8 mouse cellular contexts compared by ENCODE assay signal in the genomic region with DNA sequence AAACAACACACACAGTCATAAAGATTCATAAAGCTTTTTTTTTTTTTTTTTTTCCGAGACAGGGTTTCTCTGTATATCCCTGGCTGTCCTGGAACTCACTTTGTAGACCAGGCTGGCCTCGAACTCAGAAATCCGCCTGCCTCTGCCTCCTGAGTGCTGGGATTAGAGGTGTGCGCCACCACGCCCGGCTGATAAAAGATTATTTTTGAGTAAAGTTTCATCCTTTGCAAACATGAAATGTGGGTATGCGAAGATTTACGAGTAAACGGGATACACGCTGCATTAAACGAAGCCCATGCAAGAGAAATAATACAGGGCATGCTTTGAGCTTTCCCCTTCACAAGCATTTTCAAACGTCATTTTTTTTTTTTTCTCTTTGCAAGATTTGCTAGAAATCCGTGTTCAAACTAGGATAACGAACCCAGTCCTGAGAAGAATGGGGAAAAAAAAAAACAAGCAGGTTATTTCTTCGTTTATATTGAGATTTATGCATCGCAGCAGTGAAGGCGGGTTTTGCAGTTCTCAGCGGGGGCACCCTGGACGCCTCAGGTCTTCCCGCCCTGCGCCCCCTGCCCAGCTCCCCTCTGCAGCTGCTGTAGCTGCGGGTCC. TPM values are rescaled to one million over a fixed set of nuclear protein-coding genes. Genes with fewer than 3 reads are reported as not detected.
DNase-seq lines count a peak whose midpoint lies in the region; ATAC-seq and TF ChIP-seq lines count a peak whose summit lies in the region.

No protein-coding gene starts in this region.

- H3K4me1 ChIP-seq in embryonic facial prominence, embryonic 14.5 days (ENCODE audit: control insufficient read depth, insufficient read depth, low read length): peaks cover 20% of the 10 kb centered on the region
- H3K4me1 ChIP-seq in intestine, embryonic 14.5 days (replicated peaks; ENCODE audit: control insufficient read depth, insufficient read depth, low read length): peaks cover 32% of the 10 kb centered on the region

- H3K27me3 ChIP-seq in embryonic facial prominence, embryonic 14.5 days (replicated peaks; ENCODE audit: control insufficient read depth, insufficient read depth, low read length): no peaks in the 10 kb centered on the region
- H3K27me3 ChIP-seq in intestine, embryonic 14.5 days (replicated peaks; ENCODE audit: control insufficient read depth, insufficient read depth, low read length): no peaks in the 10 kb centered on the region

- WGBS in embryonic facial prominence, embryonic 14.5 days: 24% methylated on average over 22 of the region's 22 CpGs
- WGBS in intestine, embryonic 14.5 days: 19% methylated on average over 20 of the region's 22 CpGs

- no peaks in the 10 kb centered on the region for H3K36me3 ChIP-seq in embryonic facial prominence, embryonic 14.5 days (ENCODE audit: control insufficient read depth, insufficient read depth, low read length)
- no peaks in the 10 kb centered on the region for H3K36me3 ChIP-seq in intestine, embryonic 14.5 days (ENCODE audit: control insufficient read depth, insufficient read depth, low read length)

- ATAC-seq in embryonic facial prominence, embryonic 14.5 days (ENCODE audit: low read depth): no peak
- ATAC-seq in intestine, embryonic 14.5 days (replicated peaks; ENCODE audit: low FRiP score, low TSS enrichment, low read depth): no peak
- ATAC-seq in activated CD4-positive, CD25-positive, alpha-beta regulatory T cell, adult 4 months: no peak

- no peaks in the 10 kb centered on the region for H3K9me3 ChIP-seq in embryonic facial prominence, embryonic 14.5 days (ENCODE audit: control insufficient read depth, low read length)
- no peaks in the 10 kb centered on the region for H3K9me3 ChIP-seq in intestine, embryonic 14.5 days (ENCODE audit: control insufficient read depth, low read length)

- peak overlapping the region; percentile 96 for H3K9ac ChIP-seq in embryonic facial prominence, embryonic 14.5 days (ENCODE audit: low read depth, low read length)
- peak overlapping the region; percentile 18; the same call in 1 of the 2 replicates for H3K9ac ChIP-seq in intestine, embryonic 14.5 days (ENCODE audit: low read length)

- peak overlapping the region; percentile 98 for H3K27ac ChIP-seq in layer of hippocampus, adult 2 months
- H3K27ac ChIP-seq in embryonic facial prominence, embryonic 14.5 days (replicated peaks; ENCODE audit: low read depth, low read length): peak overlapping the region; percentile 97
- peak overlapping the region; percentile 88 for H3K27ac ChIP-seq in intestine, embryonic 14.5 days (ENCODE audit: low read depth)

- TF ChIP-seq CTCF in layer of hippocampus, adult 2 months (conservative IDR thresholded peaks at IDR 0.05): no peak

- peak overlapping the region; percentile 99 for H3K4me3 ChIP-seq in layer of hippocampus, adult 2 months
- peak overlapping the region; percentile 93 for H3K4me3 ChIP-seq in embryonic facial prominence, embryonic 14.5 days (ENCODE audit: low read depth, low read length)
- H3K4me3 ChIP-seq in intestine, embryonic 14.5 days (ENCODE audit: low read depth, low read length): peak overlapping the region; percentile 54

- no peak for DNase-seq in layer of hippocampus, adult 2 months (ENCODE audit: low spot score in 2 of 2)
- no peak for DNase-seq in layer of hippocampus, postnatal 10 days (ENCODE audit: low spot score in 2 of 2)
- DNase-seq in embryonic facial prominence, embryonic 14.5 days (ENCODE audit: low spot score): no peak
- DNase-seq in intestine, embryonic 14.5 days (ENCODE audit: low spot score): no peak
- DNase-seq in neural tube, embryonic 10.5 days (ENCODE audit: extremely low spot score, low spot score): peak; percentile 26
- DNase-seq in adrenal gland, postnatal 4 days (ENCODE audit: low spot score in 2 of 2): no peak
- no peak for DNase-seq in thymus, postnatal 0 days (ENCODE audit: low spot score)

- H3K4me2 ChIP-seq in embryonic facial prominence, embryonic 14.5 days (ENCODE audit: low read depth, low read length): peak overlapping the region; percentile 82
- peak overlapping the region; percentile 58 for H3K4me2 ChIP-seq in intestine, embryonic 14.5 days (ENCODE audit: low read length)

RNA-seq across cellular contexts. Expression of a gene that starts 0.5 kb away (rescaled TPM):
- total RNA-seq in layer of hippocampus, adult 2 months (2021): 100 to 1,000 TPM; 186 to 188 TPM
- total RNA-seq in layer of hippocampus, postnatal 10 days (2021): 100 to 1,000 TPM; 134 to 144 TPM
- polyA plus RNA-seq in embryonic facial prominence, embryonic 14.5 days (2014; fragmentation: Nextera tagmentation; extraction: Ambion mirVana): 71.3 and 76.9 TPM in 2 replicates
- 87.5 and 96.7 TPM in 2 replicates for polyA plus RNA-seq in intestine, embryonic 14.5 days (2014; fragmentation: Nextera tagmentation; extraction: Ambion mirVana)
- polyA plus RNA-seq in activated CD4-positive, CD25-positive, alpha-beta regulatory T cell, adult 4 months (2017; shearing (Covaris generic)): 1 to 10 TPM; 2.6 to 5.3 TPM
- total RNA-seq in adrenal gland, postnatal 4 days (2021): 10 to 100 TPM; 17.9 to 19.7 TPM
- polyA plus RNA-seq in thymus, postnatal 0 days (2015; fragmentation: Nextera tagmentation; extraction: Ambion mirVana): 31.1 and 32.4 TPM in 2 replicates

RNA-seq across cellular contexts. Expression of a gene that starts 0.7 kb away (rescaled TPM):
- 10 to 100 TPM; 21.6 to 28.7 TPM for total RNA-seq in layer of hippocampus, adult 2 months (2021)
- 10 to 100 TPM; 17.0 to 18.2 TPM for total RNA-seq in layer of hippocampus, postnatal 10 days (2021)
- polyA plus RNA-seq in embryonic facial prominence, embryonic 14.5 days (2014; fragmentation: Nextera tagmentation; extraction: Ambion mirVana): 3.7 and 4.8 TPM in 2 replicates
- polyA plus RNA-seq in intestine, embryonic 14.5 days (2014; fragmentation: Nextera tagmentation; extraction: Ambion mirVana): 4.4 and 5.8 TPM in 2 replicates
- under 1 TPM; 0.68 to 0.70 TPM for polyA plus RNA-seq in activated CD4-positive, CD25-positive, alpha-beta regulatory T cell, adult 4 months (2017; shearing (Covaris generic))
- 1 to 10 TPM; 4.7 to 6.1 TPM for total RNA-seq in adrenal gland, postnatal 4 days (2021)
- polyA plus RNA-seq in thymus, postnatal 0 days (2015; fragmentation: Nextera tagmentation; extraction: Ambion mirVana): 3.1 and 3.5 TPM in 2 replicates
